Mouse (Mus musculus): ENCODE data around the gene Bcl2a1d.

DNA sequence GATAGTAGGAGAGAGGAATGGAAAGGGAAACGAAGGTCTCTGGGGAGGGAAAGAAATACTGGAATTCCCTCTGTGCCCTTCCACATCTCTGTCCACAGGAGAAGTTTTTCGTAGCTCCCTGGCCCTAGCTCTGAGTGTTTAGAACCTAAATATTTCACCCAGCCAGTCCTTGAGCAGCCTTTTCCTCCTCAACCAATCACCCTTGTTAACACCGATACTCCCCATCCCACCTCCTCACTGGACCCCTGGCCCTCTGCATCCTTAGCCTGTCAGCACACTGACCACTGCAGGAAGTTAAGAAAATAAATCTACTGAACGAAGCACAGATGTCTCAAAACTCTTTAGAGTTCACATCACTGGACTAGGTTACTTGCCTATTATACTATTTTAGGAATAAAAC lies 25.0 kb downstream of the Bcl2a1d start:
- TF ChIP-seq CTCF (IDR thresholded peaks at IDR 0.05; ENCODE audit: low read depth, low read length) (no peak), POLR2A (IDR thresholded peaks at IDR 0.05; ENCODE audit: borderline replicate concordance, low read depth, low read length) (no peak)

Measured in bone marrow macrophage, adult 2 months (primary cell).